Mouse (Mus musculus): Measurements from ENCODE around the gene Rrp1b. TPM values are rescaled to one million over a fixed set of nuclear protein-coding genes. Genes with fewer than 3 reads are reported as not detected.
A peak's percentile ranks its signal among the peaks of the same experiment; 100 is the strongest.
"Not testable (repeated sequence)": the region's sequence is repeated elsewhere in the genome, so short reads cannot be mapped to it uniquely, and the experiment has no call there.

Gene Rrp1b
- polyA plus RNA-seq, 1 experiment from 2014 or later = 42.4 TPM

- Histone ChIP-seq H3K4me3 (no peak overlapping the region), H3K4me2 (no peak overlapping the region), H3K9me3 (no peaks in the 10 kb centered on the region), H3K27ac (no peak overlapping the region), H3K36me3 (replicated peaks) (no peaks in the 10 kb centered on the region), H3K9ac (no peak overlapping the region), H3K4me1 (peaks cover 9% of the 10 kb centered on the region; the same call in 1 of the 2 replicates), H3K27me3 (replicated peaks) (peaks cover 5% of the 10 kb centered on the region)
- WGBS = 67% methylated on average over 1 of the region's 1 CpGs
- no peak for ATAC-seq (replicated peaks)
These were observed 61.8 kb downstream of the Rrp1b start for GRCm38 (mm10) chr17:32097676-32098075.

- not testable (repeated sequence) for H3K9me3 ChIP-seq; H3K4me3 ChIP-seq; H3K27ac ChIP-seq; H3K9ac ChIP-seq; ATAC-seq (replicated peaks); H3K36me3 ChIP-seq (replicated peaks); H3K4me1 ChIP-seq; H3K4me2 ChIP-seq; H3K27me3 ChIP-seq (replicated peaks)
- WGBS = 85% methylated on average over 6 of the region's 6 CpGs
These were observed 63.0 kb downstream of the Rrp1b start for GRCm38 (mm10) chr17:32098905-32099304.

- peak overlapping the region; percentile 84 for H3K4me2 ChIP-seq
- peak overlapping the region; percentile 47 for H3K4me3 ChIP-seq
- H3K9me3 ChIP-seq = no peaks in the 10 kb centered on the region
- WGBS = 34% methylated on average over 8 of the region's 8 CpGs
- no peak overlapping the region for H3K27ac ChIP-seq
- peaks cover 5% of the 10 kb centered on the region for H3K27me3 ChIP-seq (replicated peaks)
- ATAC-seq (replicated peaks) = peak; percentile 56
- H3K9ac ChIP-seq = peak overlapping the region; percentile 36; the same call in 1 of the 2 replicates
- H3K4me1 ChIP-seq = peaks cover 9% of the 10 kb centered on the region; the same call in 1 of the 2 replicates
- no peaks in the 10 kb centered on the region for H3K36me3 ChIP-seq (replicated peaks)
These were observed 63.7 kb downstream of the Rrp1b start for GRCm38 (mm10) chr17:32099574-32099942.

GRCm38 (mm10) chr17:32099943-32100586 is 64.2 kb downstream of the Rrp1b start:
- H3K4me2 ChIP-seq = peak overlapping the region; percentile 84
- H3K9ac ChIP-seq = peak overlapping the region; percentile 36; the same call in 1 of the 2 replicates
- WGBS = 2% methylated on average over 44 of the region's 44 CpGs
- H3K36me3 ChIP-seq (replicated peaks) = no peaks in the 10 kb centered on the region
- no peak overlapping the region for H3K27ac ChIP-seq
- peaks cover 9% of the 10 kb centered on the region; the same call in 1 of the 2 replicates for H3K4me1 ChIP-seq
- H3K9me3 ChIP-seq = no peaks in the 10 kb centered on the region
- peaks cover 5% of the 10 kb centered on the region for H3K27me3 ChIP-seq (replicated peaks)
- peak; percentile 90 for ATAC-seq (replicated peaks)
- peak overlapping the region; percentile 47 for H3K4me3 ChIP-seq

GRCm38 (mm10) chr17:32103054-32103453 is 67.2 kb downstream of the Rrp1b start:
- Histone ChIP-seq H3K4me2 (no peak overlapping the region), H3K36me3 (replicated peaks) (no peaks in the 10 kb centered on the region), H3K9ac (no peak overlapping the region), H3K27ac (no peak overlapping the region), H3K9me3 (no peaks in the 10 kb centered on the region), H3K4me1 (peaks cover 9% of the 10 kb centered on the region; the same call in 1 of the 2 replicates), H3K27me3 (replicated peaks) (peaks cover 5% of the 10 kb centered on the region), H3K4me3 (no peak overlapping the region)
- WGBS = 25% methylated on average over 4 of the region's 4 CpGs
- ATAC-seq (replicated peaks) = no peak

- Histone ChIP-seq H3K9ac (no peak overlapping the region), H3K4me2 (no peak overlapping the region)
These were observed 70.5 kb downstream of the Rrp1b start for GRCm38 (mm10) chr17:32106358-32106757.

GRCm38 (mm10) chr17:32107877-32108276 is 72.0 kb downstream of the Rrp1b start:
- Histone ChIP-seq H3K27ac (no peak overlapping the region), H3K27me3 (replicated peaks) (no peaks in the 10 kb centered on the region), H3K4me3 (no peak overlapping the region), H3K9ac (no peak overlapping the region), H3K9me3 (no peaks in the 10 kb centered on the region), H3K36me3 (replicated peaks) (no peaks in the 10 kb centered on the region), H3K4me2 (no peak overlapping the region), H3K4me1 (no peaks in the 10 kb centered on the region)
- WGBS = 61% methylated on average over 5 of the region's 5 CpGs
- ATAC-seq (replicated peaks) = no peak

More at GRCm38 (mm10) chr17:32106358-32106757, 70.5 kb downstream of the Rrp1b start:
- Histone ChIP-seq H3K36me3 (replicated peaks) (no peaks in the 10 kb centered on the region), H3K4me3 (no peak overlapping the region), H3K4me1 (no peaks in the 10 kb centered on the region), H3K27me3 (replicated peaks) (no peaks in the 10 kb centered on the region; the same call in 1 of the 2 replicates), H3K9me3 (no peaks in the 10 kb centered on the region), H3K27ac (no peak overlapping the region)
- ATAC-seq (replicated peaks) = no peak
- WGBS = 72% methylated on average over 2 of the region's 2 CpGs

- H3K36me3 ChIP-seq (replicated peaks); H3K4me1 ChIP-seq; H3K27ac ChIP-seq; H3K9ac ChIP-seq; H3K27me3 ChIP-seq (replicated peaks); H3K9me3 ChIP-seq; H3K4me2 ChIP-seq; H3K4me3 ChIP-seq; ATAC-seq (replicated peaks): not testable (repeated sequence)
- 82% methylated on average over 5 of the region's 5 CpGs for WGBS
These were observed 72.6 kb downstream of the Rrp1b start for GRCm38 (mm10) chr17:32108320-32109011.

GRCm38 (mm10) chr17:32109201-32109940 is 73.5 kb downstream of the Rrp1b start:
- H3K9ac ChIP-seq = no peak overlapping the region
- H3K9me3 ChIP-seq = no peaks in the 10 kb centered on the region
- 73% methylated on average over 6 of the region's 6 CpGs for WGBS
- no peaks in the 10 kb centered on the region for H3K27me3 ChIP-seq (replicated peaks)
- H3K4me1 ChIP-seq = peaks cover 14% of the 10 kb centered on the region
- no peak for ATAC-seq (replicated peaks)
- H3K4me3 ChIP-seq = no peak overlapping the region
- no peak overlapping the region for H3K27ac ChIP-seq
- H3K36me3 ChIP-seq (replicated peaks) = no peaks in the 10 kb centered on the region
- H3K4me2 ChIP-seq = no peak overlapping the region

- 63% methylated on average over 2 of the region's 2 CpGs for WGBS
- no peaks in the 10 kb centered on the region for H3K27me3 ChIP-seq (replicated peaks)
- no peaks in the 10 kb centered on the region for H3K9me3 ChIP-seq
- no peak overlapping the region for H3K27ac ChIP-seq
- no peak overlapping the region for H3K9ac ChIP-seq
- H3K36me3 ChIP-seq (replicated peaks) = no peaks in the 10 kb centered on the region
- H3K4me2 ChIP-seq = no peak overlapping the region
- H3K4me1 ChIP-seq = peaks cover 16% of the 10 kb centered on the region
- no peak overlapping the region for H3K4me3 ChIP-seq
- no peak for ATAC-seq (replicated peaks)
These were observed 74.5 kb downstream of the Rrp1b start for GRCm38 (mm10) chr17:32110424-32110823.

GRCm38 (mm10) chr17:32110980-32111780 is 75.3 kb downstream of the Rrp1b start:
- Histone ChIP-seq H3K4me1 (peaks cover 16% of the 10 kb centered on the region), H3K27me3 (replicated peaks) (no peaks in the 10 kb centered on the region), H3K9ac (no peak overlapping the region), H3K4me3 (no peak overlapping the region), H3K27ac (no peak overlapping the region), H3K36me3 (replicated peaks) (no peaks in the 10 kb centered on the region), H3K9me3 (no peaks in the 10 kb centered on the region), H3K4me2 (no peak overlapping the region)
- WGBS = 74% methylated on average over 10 of the region's 10 CpGs
- ATAC-seq (replicated peaks) = no peak

All from midbrain, embryonic 15.5 days (tissue).